Mouse (Mus musculus) layer of hippocampus, adult 18-20 months (tissue): ENCODE results near the gene Ppl. TPM values are rescaled to one million over a fixed set of nuclear protein-coding genes. Genes with fewer than 3 reads are reported as not detected.

Source experiments
- DNase-seq, 2 experiments: peaks; one replicate each; pipeline ENCODE4 v3.0.0; 2022; ENCODE audit warnings: low spot score in 2 of 2
- total RNA-seq, 2 experiments: library from RNA; stranded (reverse); gene quantifications; 2 replicates each; pipeline ENCODE4 v1.2.3; 2021

The Ppl gene
- total RNA-seq, 2 experiments from 2014 or later: 3.3 to 4.1 TPM

DNA sequence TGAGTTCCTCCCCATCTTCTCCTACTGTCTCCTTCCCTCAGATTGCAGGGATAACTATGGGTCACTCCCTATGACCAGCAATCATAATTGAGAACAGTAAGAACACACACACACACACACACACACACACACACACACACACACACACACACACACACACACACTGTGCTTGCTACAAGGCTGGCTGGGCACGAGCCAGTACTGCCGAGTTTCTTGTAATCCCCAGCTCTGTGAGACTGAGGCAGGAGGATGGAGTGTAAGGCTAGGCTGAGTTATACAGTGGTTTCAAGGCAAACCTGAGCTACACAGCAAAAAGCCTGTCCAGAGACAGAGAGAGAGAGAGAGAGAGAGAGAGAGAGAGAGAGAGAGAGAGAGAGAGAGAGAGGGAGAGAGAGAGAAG lies 2.0 kb downstream of the Ppl start:
- DNase-seq: no peak

GRCm38 (mm10) chr16:5123476-5123875 lies 8.7 kb downstream of the Ppl start:
- DNase-seq: no peak

DNA sequence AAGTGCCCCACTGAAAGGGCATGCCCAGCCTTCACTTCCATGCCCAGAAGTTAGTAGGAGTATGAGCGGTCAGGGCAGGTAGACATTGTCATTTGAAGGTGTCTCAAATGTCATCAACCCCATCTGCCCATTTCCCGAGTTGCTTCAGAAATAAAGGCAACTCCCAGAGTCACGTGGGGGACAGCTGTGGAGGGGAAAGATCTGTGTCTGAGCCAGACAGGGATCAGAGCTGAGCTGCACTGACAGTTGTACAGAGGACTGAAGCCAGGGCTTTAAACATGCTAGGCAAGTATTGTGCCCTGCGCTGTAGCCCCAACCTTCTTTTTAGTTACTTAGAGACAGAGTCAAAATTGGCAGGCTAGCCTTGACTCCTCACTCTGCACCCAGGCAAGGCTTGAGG lies 12.4 kb downstream of the Ppl start:
- DNase-seq: no peak

- no peak for DNase-seq
Measured at GRCm38 (mm10) chr16:5119385-5119784, 12.8 kb downstream of the Ppl start.

DNA sequence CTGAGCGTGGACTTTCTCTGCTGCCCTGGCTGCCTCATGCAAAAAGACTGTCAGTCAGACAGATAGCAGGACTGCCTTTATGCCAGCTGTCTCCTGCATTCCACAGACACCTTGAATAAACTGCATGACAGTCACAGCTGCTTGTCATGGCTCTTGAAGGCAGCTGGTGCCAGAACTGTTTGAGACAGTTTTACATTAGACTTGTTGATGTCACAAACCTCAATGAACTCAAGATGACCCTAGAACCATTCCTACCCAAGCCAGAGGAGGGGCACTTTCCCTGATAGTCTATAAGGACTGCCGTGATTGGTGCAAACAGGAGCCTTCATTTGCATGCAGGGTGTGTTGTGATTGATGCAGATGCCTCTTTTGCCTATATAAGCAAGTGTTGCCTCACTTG lies 18.6 kb downstream of the Ppl start:
- no peak for DNase-seq

DNA sequence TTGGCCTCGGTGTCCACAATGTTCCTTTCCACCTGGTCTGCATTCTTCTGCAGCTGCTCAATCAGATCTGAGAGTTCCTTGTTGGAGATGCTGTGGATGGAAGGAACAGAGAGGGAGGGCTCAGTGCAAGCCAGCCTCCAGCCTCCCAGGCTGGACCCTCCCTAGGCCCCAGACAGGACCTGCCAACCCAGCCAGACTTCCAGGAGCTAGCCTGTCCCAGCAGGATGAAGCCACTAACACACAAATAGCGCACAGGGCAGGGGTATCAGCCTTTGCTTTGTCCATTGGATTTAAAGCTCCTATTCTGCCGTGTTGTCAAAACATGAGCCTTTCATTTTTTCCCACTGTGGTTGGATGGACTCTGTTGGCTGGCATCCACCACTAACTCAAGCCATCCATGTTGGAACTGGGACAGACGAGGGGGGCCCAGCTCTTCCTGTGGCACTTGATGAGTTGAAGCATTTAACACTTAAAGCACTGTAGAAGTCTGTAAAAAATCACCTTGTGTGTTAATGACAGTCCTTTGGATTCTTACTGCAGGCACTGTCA lies 19.1 kb downstream of the Ppl start:
- DNase-seq: no peak

- no peak for DNase-seq
Measured at GRCm38 (mm10) chr16:5111021-5111420, 21.2 kb downstream of the Ppl start.

- no peak for DNase-seq
Measured at GRCm38 (mm10) chr16:5109877-5110276, 22.3 kb downstream of the Ppl start.

GRCm38 (mm10) chr16:5101000-5101399 lies 31.2 kb downstream of the Ppl start:
- no peak for DNase-seq

GRCm38 (mm10) chr16:5096504-5096903 lies 35.7 kb downstream of the Ppl start:
- DNase-seq: no peak

- no peak for DNase-seq
Measured at GRCm38 (mm10) chr16:5093285-5093684, 38.9 kb downstream of the Ppl start.

DNA sequence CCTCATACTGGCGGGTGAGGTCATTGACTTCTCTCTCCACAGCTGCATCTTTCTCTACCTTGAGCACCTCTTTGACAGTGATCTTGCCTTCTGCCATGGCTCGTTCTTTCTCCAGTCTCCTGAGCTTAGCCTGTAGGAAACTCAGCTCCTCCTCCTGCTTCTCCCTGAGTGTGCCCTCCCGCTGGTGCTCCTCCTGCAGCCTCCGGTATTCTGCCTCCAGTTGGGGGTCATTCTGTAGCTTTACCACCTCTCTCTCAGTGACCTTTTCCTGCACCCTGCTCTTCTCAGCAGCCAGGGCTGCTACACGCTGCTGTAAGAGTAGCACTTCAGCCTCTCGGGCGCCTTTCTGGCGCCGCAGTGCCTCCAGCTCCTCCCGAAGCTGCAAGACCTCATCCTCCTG lies 43.2 kb downstream of the Ppl start:
- no peak for DNase-seq

DNA sequence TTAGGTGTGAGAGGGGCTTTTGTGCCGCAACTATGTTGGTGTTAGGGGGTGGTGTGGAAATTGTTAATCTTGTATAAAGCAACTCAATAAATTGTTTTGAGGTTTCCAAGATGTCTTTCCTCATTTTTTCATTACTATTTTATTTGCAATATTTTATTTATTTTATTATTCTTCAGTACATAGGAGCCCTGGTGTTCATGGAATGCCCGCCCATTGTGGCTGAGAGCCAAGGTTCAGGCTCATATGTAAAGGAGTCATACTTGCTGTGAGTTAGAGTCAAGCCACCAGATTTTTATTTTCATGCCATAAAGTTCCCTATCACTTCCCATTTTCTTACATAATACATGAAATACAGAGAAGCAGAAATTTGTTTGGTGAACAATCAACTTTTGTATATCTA lies 46.0 kb downstream of the Ppl start:
- no peak for DNase-seq

DNA sequence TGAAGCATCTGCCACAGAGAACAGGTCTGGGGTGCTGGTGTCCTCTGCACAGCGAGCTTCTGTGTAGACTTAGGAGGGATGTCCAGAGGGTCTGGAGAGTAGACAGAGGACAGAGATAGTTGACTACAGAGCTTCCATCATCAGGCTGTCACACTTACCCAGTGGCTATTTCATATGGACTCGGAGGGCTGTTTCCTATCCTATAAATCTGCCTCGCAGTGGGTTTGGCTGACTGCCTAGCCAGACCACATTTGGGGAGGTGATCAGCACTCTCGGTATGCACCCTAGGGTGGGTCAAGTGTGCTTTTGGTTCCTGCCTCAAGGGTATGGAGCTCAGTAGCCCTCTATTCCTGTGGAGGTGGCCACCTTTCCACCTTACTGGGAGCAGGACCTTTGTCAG lies 47.0 kb downstream of the Ppl start:
- no peak for DNase-seq

GRCm38 (mm10) chr16:5074341-5074740 lies 57.9 kb downstream of the Ppl start:
- DNase-seq: no peak

- DNase-seq: no peak
Measured at GRCm38 (mm10) chr16:5071974-5072373, 60.2 kb downstream of the Ppl start.

- DNase-seq: peak; percentile 62 to 76
Measured at GRCm38 (mm10) chr16:5070321-5070720, 61.9 kb downstream of the Ppl start.

DNA sequence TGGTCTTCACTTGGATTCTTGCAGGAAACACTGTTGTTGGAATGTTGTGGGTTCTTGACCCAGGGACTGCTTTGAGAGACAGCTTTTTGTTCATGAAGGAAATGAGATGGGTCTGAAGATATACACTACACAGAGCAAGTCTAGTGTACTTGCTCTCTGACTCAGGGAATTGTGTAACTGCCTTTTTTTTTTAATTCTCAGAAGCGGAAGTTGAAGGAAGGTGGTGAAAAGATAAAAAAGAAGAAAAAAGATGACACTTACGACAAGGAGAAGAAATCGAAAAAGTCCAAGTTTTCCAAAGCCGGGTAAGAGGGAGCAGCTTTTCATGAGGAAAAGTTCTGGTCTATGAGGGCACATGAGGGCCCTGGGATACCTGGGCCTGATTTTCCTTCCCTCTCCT lies 68.7 kb downstream of the Ppl start:
- no peak for DNase-seq

DNA sequence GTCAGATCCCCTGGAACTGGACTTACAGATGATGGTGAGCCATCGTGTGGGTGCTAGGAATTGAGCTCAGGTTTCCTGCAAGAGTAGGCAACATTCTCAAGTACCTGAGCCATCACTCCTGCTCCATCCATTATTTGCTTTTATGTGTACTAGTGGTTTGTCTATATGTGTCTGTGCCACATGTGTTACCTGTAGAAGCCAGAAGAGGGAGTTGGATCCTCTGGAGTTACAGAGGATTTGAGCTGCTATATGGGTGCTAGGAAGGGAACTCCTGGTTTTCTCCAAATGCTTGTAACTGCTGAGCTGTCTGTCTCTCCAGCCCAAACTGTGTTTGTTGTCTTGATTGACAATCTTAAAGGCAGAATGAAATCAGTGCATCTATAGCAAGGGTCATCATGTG lies 74.1 kb downstream of the Ppl start:
- no peak for DNase-seq

DNA sequence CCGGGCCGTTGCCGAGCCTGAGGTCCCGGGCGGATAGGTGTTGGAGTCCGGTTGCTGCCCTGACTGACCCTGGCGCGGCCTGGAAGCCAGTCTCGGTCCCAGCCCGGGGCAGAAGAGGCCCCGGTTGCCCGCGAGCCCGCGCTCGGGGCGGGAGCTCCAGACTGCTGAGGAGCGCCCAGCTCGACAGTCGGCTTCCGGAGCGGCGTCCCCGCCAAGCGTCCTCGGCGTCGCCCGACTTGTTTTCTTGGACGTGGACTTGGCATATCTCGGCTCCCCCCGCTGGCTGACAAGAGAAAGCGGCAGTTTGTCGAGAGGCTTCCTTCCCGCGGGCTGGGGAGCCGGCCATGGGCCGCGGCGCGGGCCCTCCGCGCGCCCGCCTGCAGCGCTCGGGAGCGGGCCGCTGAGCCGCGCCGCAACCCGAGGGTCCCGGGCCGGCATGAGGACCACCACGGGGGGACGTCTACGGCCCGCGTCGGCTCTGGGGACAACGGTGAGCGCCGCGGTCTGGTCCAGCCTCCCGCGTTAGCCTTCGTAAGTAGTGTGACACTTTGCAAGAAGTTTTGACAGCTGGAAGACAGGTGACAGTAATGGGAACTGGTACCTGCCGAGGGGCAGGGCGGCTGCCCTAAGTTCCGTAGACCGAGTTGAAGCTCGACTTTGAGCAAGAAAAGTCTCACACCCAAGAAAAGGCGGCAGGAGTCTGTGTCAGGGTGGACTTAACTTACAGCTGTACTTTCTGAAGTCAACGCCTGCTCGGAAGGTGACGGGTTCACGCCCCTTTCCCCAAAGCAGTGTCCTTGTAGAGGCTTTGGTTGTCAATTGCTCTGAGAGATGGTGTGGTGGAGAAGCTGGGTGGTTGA lies 81.7 kb downstream of the Ppl start:
- DNase-seq: peak; percentile 56 to 76

DNA sequence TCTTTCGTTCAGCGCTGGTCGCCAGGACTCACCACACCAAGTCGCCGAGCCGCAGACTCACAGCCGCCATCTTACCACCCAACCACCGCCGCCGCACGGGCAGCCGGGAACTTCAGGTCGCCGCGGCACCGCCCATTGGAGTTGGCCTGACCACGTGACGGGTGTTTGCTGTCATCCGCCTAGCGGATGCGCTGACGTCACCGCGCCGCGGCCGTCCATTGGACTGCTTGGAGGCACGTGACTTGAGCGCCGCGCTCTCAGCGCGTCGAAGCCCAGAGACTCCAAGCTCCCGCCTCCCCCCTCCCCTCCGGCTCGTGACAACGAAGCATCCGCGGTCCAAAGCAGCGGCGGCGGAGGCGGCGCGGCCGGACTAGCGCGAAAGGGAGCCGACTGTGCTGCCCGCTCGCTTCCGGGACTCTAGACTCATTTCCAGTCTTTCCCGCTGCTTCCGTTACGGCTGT lies 82.4 kb downstream of the Ppl start, which contains the start of the genes Glyr1 and Ubn1:
Gene Glyr1, minus strand, starts transcription at position 90 of the 461 bp plus-strand sequence.
Gene Ubn1, plus strand, starts transcription at position 284 of the 461 bp plus-strand sequence.
- peak; percentile 99 for DNase-seq

- no peak for DNase-seq
Measured at GRCm38 (mm10) chr16:5049182-5049773, 82.9 kb downstream of the Ppl start.
